Comparison of ENCODE assay signal across 9 mouse cellular contexts in genomic region chr8:123761266-123761882, GRCm38 (mm10). TPM values are rescaled to one million over a fixed set of nuclear protein-coding genes. Genes with fewer than 3 reads are reported as not detected.
DNase-seq lines count a peak whose midpoint lies in the region; ATAC-seq and TF ChIP-seq lines count a peak whose summit lies in the region.
"Had no signal": no experiment of that assay in that cellular context is flagged by ENCODE, and none has a peak within 500 bp of the region (broad histone marks: within the 10 kb centered on the region; RNA-seq: fewer than 3 reads in every experiment).

No protein-coding gene starts in this region.

- H3K4me1 ChIP-seq in forebrain, embryonic 12.5 days, result peaks cover 31% of the 10 kb centered on the region
- H3K4me1 ChIP-seq in forebrain, embryonic 16.5 days (replicated peaks; ENCODE audit: control insufficient read depth, insufficient read depth, low read length), result peaks cover 9% of the 10 kb centered on the region
- H3K4me1 ChIP-seq in ES-Bruce4 (ENCODE audit: control insufficient read depth, insufficient read depth, low read length), result peaks cover 12% of the 10 kb centered on the region
- peaks cover 20% of the 10 kb centered on the region for H3K4me1 ChIP-seq in heart, embryonic 16.5 days (ENCODE audit: control insufficient read depth, insufficient read depth, low read length)
- peaks cover 35% of the 10 kb centered on the region for H3K4me1 ChIP-seq in lung, embryonic 14.5 days (ENCODE audit: insufficient read depth)

- H3K4me2 ChIP-seq in forebrain, embryonic 12.5 days, result peak overlapping the region; percentile 48; the same call in 1 of the 2 replicates
- H3K4me2 ChIP-seq in forebrain, embryonic 16.5 days (ENCODE audit: low read length), result no peak overlapping the region
- no peak overlapping the region for H3K4me2 ChIP-seq in heart, embryonic 16.5 days (ENCODE audit: low read depth, low read length)
- no peak overlapping the region for H3K4me2 ChIP-seq in lung, embryonic 14.5 days

- no peak overlapping the region for H3K4me3 ChIP-seq in forebrain, embryonic 12.5 days (replicated peaks)
- no peak overlapping the region for H3K4me3 ChIP-seq in forebrain, embryonic 16.5 days (replicated peaks; ENCODE audit: low read length)
- H3K4me3 ChIP-seq in ES-Bruce4 (ENCODE audit: low read depth, low read length), result peak overlapping the region; percentile 77
- no peak overlapping the region for H3K4me3 ChIP-seq in heart, embryonic 16.5 days (ENCODE audit: low read length)
- no peak overlapping the region for H3K4me3 ChIP-seq in lung, embryonic 14.5 days (ENCODE audit: low read depth, low read length)

- H3K9ac ChIP-seq in forebrain, embryonic 12.5 days, result no peak overlapping the region
- no peak overlapping the region for H3K9ac ChIP-seq in forebrain, embryonic 16.5 days (replicated peaks; ENCODE audit: low read depth, low read length)
- peak overlapping the region; percentile 77 for H3K9ac ChIP-seq in ES-Bruce4 (ENCODE audit: low read depth, poor library complexity, severe bottlenecking)
- no peak overlapping the region for H3K9ac ChIP-seq in heart, embryonic 16.5 days (ENCODE audit: low read length)
- H3K9ac ChIP-seq in lung, embryonic 14.5 days, result no peak overlapping the region

- no peak for ATAC-seq in forebrain, embryonic 12.5 days (ENCODE audit: low FRiP score)
- no peak for ATAC-seq in forebrain, embryonic 16.5 days
- ATAC-seq in heart, embryonic 16.5 days (replicated peaks; ENCODE audit: extremely low read depth, insufficient read depth, low FRiP score), result peak; percentile 47; the same call in 1 of the 2 replicates
- ATAC-seq in lung, embryonic 14.5 days (ENCODE audit: insufficient read depth), result no peak

- 0 out of 2 replicates have a peak, but pooled peaks cover 7% of the 10 kb centered on the region for H3K27me3 ChIP-seq in forebrain, embryonic 12.5 days
- no peaks in the 10 kb centered on the region for H3K27me3 ChIP-seq in forebrain, embryonic 16.5 days (replicated peaks; ENCODE audit: control insufficient read depth, insufficient read depth, low read length)
- H3K27me3 ChIP-seq in ES-Bruce4 (ENCODE audit: control insufficient read depth, insufficient read depth, low read length, poor library complexity, severe bottlenecking), result no peaks in the 10 kb centered on the region
- peaks cover 3% of the 10 kb centered on the region; the same call in 1 of the 2 replicates for H3K27me3 ChIP-seq in heart, embryonic 16.5 days (ENCODE audit: control insufficient read depth, insufficient read depth, low read length)
- H3K27me3 ChIP-seq in lung, embryonic 14.5 days (ENCODE audit: insufficient read depth, low read length), result no peaks in the 10 kb centered on the region

- TF ChIP-seq CTCF in ES-Bruce4 (IDR thresholded peaks at IDR 0.05; ENCODE audit: low read depth, low read length), result no peak
- no peak for TF ChIP-seq CTCF in lung, embryonic 14.5 days (IDR thresholded peaks at IDR 0.05; ENCODE audit: low read depth)

- no peak overlapping the region for H3K27ac ChIP-seq in forebrain, embryonic 12.5 days
- no peak overlapping the region for H3K27ac ChIP-seq in forebrain, embryonic 16.5 days (ENCODE audit: low read length)
- H3K27ac ChIP-seq in ES-Bruce4 (ENCODE audit: insufficient read depth, low read length), result peak overlapping the region; percentile 80
- H3K27ac ChIP-seq in heart, embryonic 16.5 days (ENCODE audit: low read length), result peak overlapping the region; percentile 41
- H3K27ac ChIP-seq in lung, embryonic 14.5 days (ENCODE audit: low read depth), result no peak overlapping the region

- no peak for TF ChIP-seq EP300 in ES-Bruce4 (IDR thresholded peaks at IDR 0.05; ENCODE audit: insufficient read depth, low read depth, low read length)

- DNase-seq in cerebellum, postnatal 36 days, result peak; percentile 58 to 64
- peak; percentile 56 for DNase-seq in lung, embryonic 14.5 days
- DNase-seq in left cerebral cortex, adult 8-10 months (ENCODE audit: low spot score in 2 of 2), result no peak
- DNase-seq in layer of hippocampus, postnatal 10 days (ENCODE audit: low spot score in 2 of 2), result no peak

- 52% methylated on average over 12 of the region's 12 CpGs for WGBS in forebrain, embryonic 12.5 days
- 63% methylated on average over 12 of the region's 12 CpGs for WGBS in forebrain, embryonic 16.5 days
- WGBS in heart, embryonic 16.5 days, result 40% methylated on average over 12 of the region's 12 CpGs
- WGBS in lung, embryonic 14.5 days, result 27% methylated on average over 12 of the region's 12 CpGs

- no peaks in the 10 kb centered on the region for H3K9me3 ChIP-seq in forebrain, embryonic 12.5 days
- H3K9me3 ChIP-seq in forebrain, embryonic 16.5 days (ENCODE audit: control insufficient read depth, low read length), result no peaks in the 10 kb centered on the region
- H3K9me3 ChIP-seq in ES-Bruce4 (replicated peaks; ENCODE audit: control insufficient read depth, insufficient read depth, low read length, poor library complexity, severe bottlenecking), result no peaks in the 10 kb centered on the region
- no peaks in the 10 kb centered on the region for H3K9me3 ChIP-seq in heart, embryonic 16.5 days (replicated peaks; ENCODE audit: control insufficient read depth, low read length)
- H3K9me3 ChIP-seq in lung, embryonic 14.5 days (ENCODE audit: low read depth, low read length), result no peaks in the 10 kb centered on the region

- H3K36me3 ChIP-seq in forebrain, embryonic 12.5 days (replicated peaks), result no peaks in the 10 kb centered on the region
- H3K36me3 ChIP-seq in forebrain, embryonic 16.5 days (ENCODE audit: control insufficient read depth, insufficient read depth), result no peaks in the 10 kb centered on the region
- no peaks in the 10 kb centered on the region for H3K36me3 ChIP-seq in ES-Bruce4 (ENCODE audit: control insufficient read depth, insufficient read depth, low read length, poor library complexity, severe bottlenecking)
- no peaks in the 10 kb centered on the region for H3K36me3 ChIP-seq in heart, embryonic 16.5 days (ENCODE audit: control insufficient read depth, insufficient read depth)
- no peaks in the 10 kb centered on the region for H3K36me3 ChIP-seq in lung, embryonic 14.5 days (ENCODE audit: insufficient read depth)

- no peak for TF ChIP-seq POLR2A in ES-Bruce4 (IDR thresholded peaks at IDR 0.05; ENCODE audit: insufficient read depth, low read length)

RNA-seq across cellular contexts. Expression of gene Rab4a, which starts 44.4 kb away (rescaled TPM):
- polyA plus RNA-seq in forebrain, embryonic 12.5 days (2016; fragmentation: Nextera tagmentation; extraction: Ambion mirVana), result 61.4 and 63.9 TPM in 2 replicates
- polyA plus RNA-seq in forebrain, embryonic 16.5 days (2015; fragmentation: Nextera tagmentation; extraction: Ambion mirVana), result 82.6 and 83.8 TPM in 2 replicates
- 26.1 and 32.6 TPM in 2 replicates for polyA plus RNA-seq in ES-Bruce4 (2011; ENCODE audit: insufficient read depth, insufficient read length, low read depth, missing spikeins)
- polyA plus RNA-seq in heart, embryonic 16.5 days (2015; fragmentation: Nextera tagmentation; extraction: Ambion mirVana), result 28.6 and 32.2 TPM in 2 replicates
- 30.1 and 32.1 TPM in 2 replicates for polyA plus RNA-seq in lung, embryonic 14.5 days (2014; fragmentation: Nextera tagmentation; extraction: Ambion mirVana)
- 10 to 100 TPM; 42.5 to 47.9 (median 45.1) TPM for total RNA-seq in left cerebral cortex, adult 8-10 months (2022)
- total RNA-seq in layer of hippocampus, postnatal 10 days (2021), result 10 to 100 TPM; 49.2 to 52.3 TPM
- total RNA-seq: CH12.LX had no signal

Comparison
In these comparisons a context has a peak if more than half of its experiments do, and no peak if none do; other contexts are left out.
1. H3K27ac ChIP-seq: peak in ES-Bruce4 (single experiment) and heart, embryonic 16.5 days (single experiment); none in forebrain, embryonic 12.5 days (single experiment), forebrain, embryonic 16.5 days (single experiment) and lung, embryonic 14.5 days (single experiment).
2. DNase-seq: peak in cerebellum, postnatal 36 days (2 of 2) and lung, embryonic 14.5 days (single experiment); none in left cerebral cortex, adult 8-10 months (0 of 2) and layer of hippocampus, postnatal 10 days (0 of 2).